ENCODE assay signal across 10 mouse cellular contexts in the genomic region with DNA sequence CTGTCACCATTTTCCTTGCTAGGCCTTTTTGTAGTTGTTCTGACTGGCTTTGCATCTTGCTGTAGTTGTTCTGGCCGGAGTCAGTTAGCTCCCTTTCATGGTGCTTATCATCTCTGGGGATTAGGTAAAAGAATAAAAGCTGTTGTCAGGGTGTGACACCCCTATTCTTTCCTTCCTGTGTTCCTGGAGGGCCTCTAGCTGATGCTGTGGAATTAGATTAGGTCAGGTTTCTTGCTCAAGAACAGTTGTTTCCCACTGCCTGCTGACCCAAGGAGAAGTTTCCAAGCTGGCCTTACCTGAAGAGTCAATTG. TPM values are rescaled to one million over a fixed set of nuclear protein-coding genes. Genes with fewer than 3 reads are reported as not detected.
DNase-seq lines count a peak whose midpoint lies in the region; ATAC-seq and TF ChIP-seq lines count a peak whose summit lies in the region.
"Had no signal": no experiment of that assay in that cellular context is flagged by ENCODE, and none has a peak within 500 bp of the region (broad histone marks: within the 10 kb centered on the region; RNA-seq: fewer than 3 reads in every experiment).

No protein-coding gene starts in this region.

- H3K79me2 ChIP-seq in myocyte (ENCODE audit: control insufficient read depth, insufficient read depth), result peaks cover 99% of the 10 kb centered on the region

- no peak for ATAC-seq in forebrain, embryonic 12.5 days (ENCODE audit: low FRiP score)
- ATAC-seq in forebrain, embryonic 15.5 days (replicated peaks), result no peak
- no peak for ATAC-seq in lung, postnatal 0 days
- no peak for ATAC-seq in hindbrain, embryonic 14.5 days (ENCODE audit: low FRiP score)

- no peak overlapping the region for H3ac ChIP-seq in myocyte (ENCODE audit: control insufficient read depth, insufficient read length)

- H3K9ac ChIP-seq in forebrain, embryonic 12.5 days, result no peak overlapping the region
- H3K9ac ChIP-seq in forebrain, embryonic 15.5 days (replicated peaks), result no peak overlapping the region
- no peak overlapping the region for H3K9ac ChIP-seq in lung, postnatal 0 days (replicated peaks; ENCODE audit: low read depth)
- no peak overlapping the region for H3K9ac ChIP-seq in hindbrain, embryonic 14.5 days

- intact Hi-C loops in gastrocnemius, postnatal 36 days (cut with DNase I), result no loop called here

- no peak overlapping the region for H3K4me2 ChIP-seq in forebrain, embryonic 12.5 days
- no peak overlapping the region for H3K4me2 ChIP-seq in forebrain, embryonic 15.5 days (replicated peaks)
- no peak overlapping the region for H3K4me2 ChIP-seq in lung, postnatal 0 days (replicated peaks; ENCODE audit: low read depth, low read length)
- H3K4me2 ChIP-seq in hindbrain, embryonic 14.5 days (replicated peaks), result no peak overlapping the region
- peak overlapping the region; percentile 51 for H3K4me2 ChIP-seq in myocyte (ENCODE audit: low read depth)

- H3K27me3 ChIP-seq in forebrain, embryonic 12.5 days, result no peaks in the 10 kb centered on the region
- H3K27me3 ChIP-seq in forebrain, embryonic 15.5 days, result no peaks in the 10 kb centered on the region
- no peaks in the 10 kb centered on the region for H3K27me3 ChIP-seq in lung, postnatal 0 days (replicated peaks; ENCODE audit: insufficient read depth, low read length)
- H3K27me3 ChIP-seq in hindbrain, embryonic 14.5 days (ENCODE audit: control insufficient read depth, insufficient read depth, low read length), result no peaks in the 10 kb centered on the region
- H3K27me3 ChIP-seq in myocyte (ENCODE audit: control insufficient read depth, insufficient read depth, insufficient read length), result no peaks in the 10 kb centered on the region

- H3K36me3 ChIP-seq in forebrain, embryonic 12.5 days (replicated peaks), result no peaks in the 10 kb centered on the region
- H3K36me3 ChIP-seq in forebrain, embryonic 15.5 days, result no peaks in the 10 kb centered on the region
- no peaks in the 10 kb centered on the region for H3K36me3 ChIP-seq in lung, postnatal 0 days (ENCODE audit: insufficient read depth, low read length)
- no peaks in the 10 kb centered on the region for H3K36me3 ChIP-seq in hindbrain, embryonic 14.5 days (replicated peaks; ENCODE audit: control insufficient read depth, insufficient read depth)
- no peaks in the 10 kb centered on the region for H3K36me3 ChIP-seq in myocyte (ENCODE audit: control insufficient read depth, insufficient read depth)

- no peak for TF ChIP-seq EP300 in lung, postnatal 0 days (IDR thresholded peaks at IDR 0.05)

- no peak overlapping the region for H3K4me3 ChIP-seq in forebrain, embryonic 12.5 days (replicated peaks)
- H3K4me3 ChIP-seq in forebrain, embryonic 15.5 days, result no peak overlapping the region
- no peak overlapping the region for H3K4me3 ChIP-seq in lung, postnatal 0 days (ENCODE audit: low read depth, low read length)
- H3K4me3 ChIP-seq in hindbrain, embryonic 14.5 days (replicated peaks; ENCODE audit: low read length), result no peak overlapping the region
- no peak overlapping the region for H3K4me3 ChIP-seq in myocyte

- no peak for TF ChIP-seq POLR2A in myocyte (IDR thresholded peaks at IDR 0.05; ENCODE audit: insufficient read length, low read depth)

- WGBS in forebrain, embryonic 12.5 days, result 34% methylated on average over 1 of the region's 1 CpGs
- WGBS in forebrain, embryonic 15.5 days, result 31% methylated on average over 1 of the region's 1 CpGs
- 71% methylated on average over 1 of the region's 1 CpGs for WGBS in lung, postnatal 0 days
- WGBS in hindbrain, embryonic 14.5 days, result 39% methylated on average over 1 of the region's 1 CpGs

- peak overlapping the region; percentile 38; the same call in 1 of the 2 replicates for H3K27ac ChIP-seq in forebrain, embryonic 12.5 days
- no peak overlapping the region; the same call in 1 of the 2 replicates for H3K27ac ChIP-seq in forebrain, embryonic 15.5 days (replicated peaks)
- 0 out of 2 replicates have a peak overlapping the region, but pooled peaks have one; percentile 61 for H3K27ac ChIP-seq in lung, postnatal 0 days (ENCODE audit: low read length)
- H3K27ac ChIP-seq in hindbrain, embryonic 14.5 days, result peak overlapping the region; percentile 1; the same call in 1 of the 2 replicates

- peaks cover 40% of the 10 kb centered on the region for H3K4me1 ChIP-seq in forebrain, embryonic 12.5 days
- H3K4me1 ChIP-seq in forebrain, embryonic 15.5 days, result peaks cover 17% of the 10 kb centered on the region
- H3K4me1 ChIP-seq in lung, postnatal 0 days (ENCODE audit: insufficient read depth, low read depth, low read length), result peaks cover 40% of the 10 kb centered on the region
- peaks cover 13% of the 10 kb centered on the region for H3K4me1 ChIP-seq in hindbrain, embryonic 14.5 days (replicated peaks; ENCODE audit: control insufficient read depth, insufficient read depth, low read length)

- no peaks in the 10 kb centered on the region for H3K9me3 ChIP-seq in forebrain, embryonic 12.5 days
- no peaks in the 10 kb centered on the region for H3K9me3 ChIP-seq in forebrain, embryonic 15.5 days
- no peaks in the 10 kb centered on the region for H3K9me3 ChIP-seq in lung, postnatal 0 days (ENCODE audit: low read length)
- no peaks in the 10 kb centered on the region for H3K9me3 ChIP-seq in hindbrain, embryonic 14.5 days (ENCODE audit: control insufficient read depth, low read length)

- no peak for DNase-seq in lung, postnatal 0 days (ENCODE audit: low spot score)
- no peak for DNase-seq in lung, adult 18-20 months
- DNase-seq in hindbrain, embryonic 14.5 days (ENCODE audit: low spot score), result no peak
- no peak for DNase-seq in left cerebral cortex, adult 11 months (ENCODE audit: low spot score)
- no peak for DNase-seq in gastrocnemius, postnatal 36 days
- DNase-seq: B cell, adult 2 months; lung, postnatal 10 days had no signal

- TF ChIP-seq CTCF in lung, postnatal 0 days (IDR thresholded peaks at IDR 0.05), result no peak

TF ChIP-seq in myocyte, 11 proteins besides CTCF, POLR2A, EP300 and RAD21:
- TF ChIP-seq SRF (IDR thresholded peaks at IDR 0.05; ENCODE audit: control insufficient read depth, insufficient read length, low read depth) (no peak), E2F4 (IDR thresholded peaks at IDR 0.05; ENCODE audit: insufficient read depth) (no peak), MAX (IDR thresholded peaks at IDR 0.05; ENCODE audit: low read depth) (no peak), CEBPB (IDR thresholded peaks at IDR 0.05; ENCODE audit: insufficient read depth, poor library complexity, severe bottlenecking) (no peak), USF1 (IDR thresholded peaks at IDR 0.05; ENCODE audit: low read depth) (no peak), MYOD1 (IDR thresholded peaks at IDR 0.05; ENCODE audit: control insufficient read depth in 1 of 3, insufficient read length in 2 of 3, low read depth in 2 of 3) (no peak)

RNA-seq across cellular contexts. Expression of a gene that starts 22.2 kb away (rescaled TPM):
- polyA plus RNA-seq in forebrain, embryonic 12.5 days (2016; fragmentation: Nextera tagmentation; extraction: Ambion mirVana), result 19.5 and 21.2 TPM in 2 replicates
- polyA plus RNA-seq in forebrain, embryonic 15.5 days (2015; fragmentation: Nextera tagmentation; extraction: Ambion mirVana), result 13.9 and 14.3 TPM in 2 replicates
- polyA plus RNA-seq in lung, postnatal 0 days (2015; fragmentation: Nextera tagmentation; extraction: Ambion mirVana), result 26.5 and 34.9 TPM in 2 replicates
- 12.5 and 14.8 TPM in 2 replicates for polyA plus RNA-seq in hindbrain, embryonic 14.5 days (2014; fragmentation: Nextera tagmentation; extraction: Ambion mirVana)
- 64.0 TPM for polyA plus RNA-seq in myocyte (2012; fragmentation: generic; extraction: Trizol)
- 10 to 100 TPM; 29.6 to 30.3 TPM for total RNA-seq in gastrocnemius, postnatal 36 days (2021)

RNA-seq across cellular contexts. Expression of a gene that starts 52.0 kb away (rescaled TPM):
- polyA plus RNA-seq in forebrain, embryonic 12.5 days (2016; fragmentation: Nextera tagmentation; extraction: Ambion mirVana), result 6.2 and 7.8 TPM in 2 replicates
- polyA plus RNA-seq in forebrain, embryonic 15.5 days (2015; fragmentation: Nextera tagmentation; extraction: Ambion mirVana), result 6.2 and 7.4 TPM in 2 replicates
- polyA plus RNA-seq in lung, postnatal 0 days (2015; fragmentation: Nextera tagmentation; extraction: Ambion mirVana), result 0.02 TPM in 1 of 2 replicates, not detected in the other
- polyA plus RNA-seq in hindbrain, embryonic 14.5 days (2014; fragmentation: Nextera tagmentation; extraction: Ambion mirVana), result 4.6 and 5.2 TPM in 2 replicates
- not detected for polyA plus RNA-seq in myocyte (2012; fragmentation: generic; extraction: Trizol)
- total RNA-seq in gastrocnemius, postnatal 36 days (2021), result not detected
